Mouse (Mus musculus) layer of hippocampus, adult 2 months (tissue): Measurements from ENCODE around the gene Farp1. TPM values are rescaled to one million over a fixed set of nuclear protein-coding genes. Genes with fewer than 3 reads are reported as not detected.
"Not testable (repeated sequence)": the region's sequence is repeated elsewhere in the genome, so short reads cannot be mapped to it uniquely, and the experiment has no call there.

Experiments used
- DNase-seq, 2 experiments: peaks; one replicate each; pipeline ENCODE4 v3.0.0; 2022; ENCODE audit warnings: low spot score in 2 of 2
- H3K27ac ChIP-seq: fragments of 200-600 bp; 2 replicates; pipeline ENCODE4 v1.8.1; 2022
- H3K4me3 ChIP-seq: fragments of 200-600 bp; 2 replicates; pipeline ENCODE4 v1.8.1; 2022; ENCODE audit warnings: mild to moderate bottlenecking
- CTCF ChIP-seq: fragments of 200-600 bp; conservative IDR thresholded peaks from 2 replicates; pipeline ENCODE4 v1.8.1; 2022; ENCODE audit warnings: antibody characterized with exemption, mild to moderate bottlenecking, moderate library complexity
- total RNA-seq, 2 experiments: library from RNA; stranded (reverse); gene quantifications; 2 replicates each; pipeline ENCODE4 v1.2.3; 2021

Gene Farp1
- total RNA-seq, 2 experiments from 2014 or later = 102 TPM

- no peak for DNase-seq
- Histone ChIP-seq H3K4me3 (no peak overlapping the region), H3K27ac (peak overlapping the region; percentile 55; the same call in 1 of the 2 replicates)
- TF ChIP-seq CTCF = peak; percentile 44
These were observed 83.9 kb downstream of the Farp1 start for GRCm38 (mm10) chr14:121118860-121119259.

- no peak for TF ChIP-seq CTCF
- Histone ChIP-seq H3K27ac (peak overlapping the region; percentile 15; the same call in 1 of the 2 replicates), H3K4me3 (no peak overlapping the region)
- no peak for DNase-seq
These were observed 86.7 kb downstream of the Farp1 start for GRCm38 (mm10) chr14:121121664-121122063.

GRCm38 (mm10) chr14:121122852-121123251 is 87.9 kb downstream of the Farp1 start:
- DNase-seq = no peak
- Histone ChIP-seq H3K27ac (no peak overlapping the region), H3K4me3 (no peak overlapping the region)
- TF ChIP-seq CTCF = no peak

GRCm38 (mm10) chr14:121124409-121125010 is 89.5 kb downstream of the Farp1 start:
- Histone ChIP-seq H3K27ac (peak overlapping the region; percentile 18; the same call in 1 of the 2 replicates), H3K4me3 (no peak overlapping the region)
- DNase-seq = no peak
- TF ChIP-seq CTCF = no peak

GRCm38 (mm10) chr14:121125651-121126050 is 90.7 kb downstream of the Farp1 start:
- TF ChIP-seq CTCF = no peak
- no peak overlapping the region for H3K4me3 ChIP-seq
- DNase-seq = no peak
- no peak overlapping the region for H3K27ac ChIP-seq

- no peak for DNase-seq
- Histone ChIP-seq H3K4me3 (no peak overlapping the region), H3K27ac (no peak overlapping the region)
- TF ChIP-seq CTCF = no peak
These were observed 91.3 kb downstream of the Farp1 start for GRCm38 (mm10) chr14:121126291-121126690.

GRCm38 (mm10) chr14:121128858-121129800 is 94.1 kb downstream of the Farp1 start:
- TF ChIP-seq CTCF = peak; percentile 16; the same call in 1 of the 2 replicates
- peak overlapping the region; percentile 67; the same call in 1 of the 2 replicates for H3K27ac ChIP-seq
- no peak for DNase-seq
- no peak overlapping the region for H3K4me3 ChIP-seq

- H3K4me3 ChIP-seq, DNase-seq, H3K27ac ChIP-seq: not testable (repeated sequence)
These were observed 95.4 kb downstream of the Farp1 start for GRCm38 (mm10) chr14:121130351-121130750.

GRCm38 (mm10) chr14:121134414-121134813 is 99.4 kb downstream of the Farp1 start:
- Histone ChIP-seq H3K27ac (no peak overlapping the region), H3K4me3 (no peak overlapping the region)
- no peak for DNase-seq
- TF ChIP-seq CTCF = no peak

GRCm38 (mm10) chr14:121143831-121144455 is 108.9 kb downstream of the Farp1 start:
- TF ChIP-seq CTCF = no peak
- Histone ChIP-seq H3K27ac (no peak overlapping the region), H3K4me3 (no peak overlapping the region)
- no peak for DNase-seq

- DNase-seq = no peak
- no peak for TF ChIP-seq CTCF
- no peak overlapping the region for H3K4me3 ChIP-seq
- H3K27ac ChIP-seq = no peak overlapping the region
These were observed 109.5 kb downstream of the Farp1 start for GRCm38 (mm10) chr14:121144496-121144895.

GRCm38 (mm10) chr14:121145291-121145690 is 110.3 kb downstream of the Farp1 start:
- no peak overlapping the region; the same call in 1 of the 2 replicates for H3K27ac ChIP-seq
- DNase-seq = no peak
- no peak for TF ChIP-seq CTCF
- no peak overlapping the region for H3K4me3 ChIP-seq

- no peak overlapping the region; the same call in 1 of the 2 replicates for H3K27ac ChIP-seq
- TF ChIP-seq CTCF = no peak
- H3K4me3 ChIP-seq = no peak overlapping the region
- no peak for DNase-seq
These were observed 110.7 kb downstream of the Farp1 start for GRCm38 (mm10) chr14:121145698-121146097.
